Mouse (Mus musculus) intestine, postnatal 0 days (tissue): ENCODE results near the gene Dxo. TPM values are rescaled to one million over a fixed set of nuclear protein-coding genes. Genes with fewer than 3 reads are reported as not detected.
A peak's percentile ranks its signal among the peaks of the same experiment; 100 is the strongest.

Experiments
- ATAC-seq: fragments of 200-750 bp; cut with Nextera tagmentation; 2 replicates; pipeline ENCODE4 v1.8.0; 2017; ENCODE audit warnings: mild to moderate bottlenecking, moderate TSS enrichment, moderate library complexity
- H3K27ac ChIP-seq: fragments of 300-500 bp; sonication (generic); 2 replicates; pipeline ENCODE4 v1.5.1; 2014; ENCODE audit warnings: mild to moderate bottlenecking, low read depth, low read length, moderate library complexity
- H3K27me3 ChIP-seq: fragments of 300-500 bp; sonication (generic); replicated peaks from 2 replicates; pipeline ENCODE4 v1.6.1; 2014; ENCODE audit warnings: low read length, mixed read lengths; ENCODE audit not compliant: control insufficient read depth, insufficient read depth
- H3K36me3 ChIP-seq: fragments of 300-500 bp; sonication (generic); 2 replicates; pipeline ENCODE4 v1.6.1; 2014; ENCODE audit warnings: mild to moderate bottlenecking, moderate library complexity; ENCODE audit not compliant: control insufficient read depth, insufficient read depth
- H3K4me1 ChIP-seq: fragments of 300-500 bp; sonication (generic); replicated peaks from 2 replicates; pipeline ENCODE4 v1.6.1; 2014; ENCODE audit warnings: antibody characterized with exemption, low read length, mixed read lengths; ENCODE audit not compliant: control insufficient read depth, insufficient read depth
- H3K4me2 ChIP-seq: fragments of 300-500 bp; sonication (generic); replicated peaks from 2 replicates; pipeline ENCODE4 v1.6.1; 2014; ENCODE audit warnings: low read depth, mild to moderate bottlenecking, moderate library complexity
- H3K4me3 ChIP-seq: fragments of 300-500 bp; sonication (generic); 2 replicates; pipeline ENCODE4 v1.5.1; 2014; ENCODE audit warnings: low read depth, low read length
- H3K9ac ChIP-seq: fragments of 300-500 bp; sonication (generic); 2 replicates; pipeline ENCODE4 v1.6.1; 2014; ENCODE audit warnings: mild to moderate bottlenecking, low read depth, low read length
- H3K9me3 ChIP-seq: fragments of 300-500 bp; sonication (generic); 2 replicates; pipeline ENCODE4 v1.6.1; 2016; ENCODE audit warnings: mixed run types; ENCODE audit not compliant: control insufficient read depth
- CTCF ChIP-seq: sonication (generic); IDR thresholded peaks from 2 replicates; pipeline ENCODE4 v1.5.1; 2016; ENCODE audit warnings: low read depth, mild to moderate bottlenecking, control low read depth, antibody characterized with exemption, moderate library complexity
- WGBS: fragments of 180-500 bp; shearing (Covaris S2); extraction: QIAGEN DNeasy Blood & Tissue Kit; methylation state at CpG from one replicate; pipeline ENCODE4 v1.1.7; 2014; 5-methylcytosine and 5-hydroxymethylcytosine counted together
- polyA plus RNA-seq: library from polyadenylated mRNA; unstranded; fragments of >200 nt; fragmentation: Nextera tagmentation; extraction: Ambion mirVana; gene quantifications from 2 replicates; pipeline ENCODE4 v1.2.1, GENCODE M21; 2015

The Dxo gene
- polyA plus RNA-seq, 1 experiment from 2014 or later, result 44.2 TPM

DNA sequence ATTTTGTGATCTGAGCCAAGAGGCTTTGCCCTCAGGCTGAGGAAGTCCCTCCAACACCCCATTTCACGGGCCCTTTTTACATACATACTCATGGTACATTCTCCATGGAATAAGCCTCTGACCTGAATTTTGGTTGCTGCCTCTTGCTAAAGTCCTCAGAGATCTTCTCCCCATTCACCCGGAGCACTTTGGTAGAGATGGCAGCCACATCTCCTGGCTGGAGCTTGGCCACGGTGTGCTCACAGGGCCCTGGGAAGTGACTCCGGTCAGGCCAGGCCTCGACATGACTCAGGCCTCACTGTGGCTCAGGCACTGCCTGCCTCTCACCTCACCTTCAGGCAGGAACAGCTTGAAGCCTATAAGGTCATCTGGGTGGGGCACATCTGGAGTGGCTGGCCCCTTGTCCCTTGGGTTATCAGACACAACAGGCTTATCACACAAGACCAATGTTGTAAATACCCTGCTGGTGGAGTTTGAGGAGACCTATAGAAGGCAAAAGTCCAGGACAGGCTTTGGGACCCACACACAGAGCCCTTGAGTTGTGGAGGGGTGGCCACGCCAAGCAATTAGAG is 4.0 kb downstream of the Dxo start:
- no peaks in the 10 kb centered on the region for H3K9me3 ChIP-seq
- H3K27me3 ChIP-seq, result no peaks in the 10 kb centered on the region
- peak; percentile 12; the same call in 1 of the 2 replicates for ATAC-seq
- WGBS, result 69% methylated on average over 6 of the region's 6 CpGs
- no peak for TF ChIP-seq CTCF
- H3K4me2 ChIP-seq, result no peak overlapping the region
- peaks cover 67% of the 10 kb centered on the region for H3K36me3 ChIP-seq
- no peak overlapping the region for H3K27ac ChIP-seq
- peaks cover 7% of the 10 kb centered on the region for H3K4me1 ChIP-seq
- H3K9ac ChIP-seq, result no peak overlapping the region
- no peak overlapping the region for H3K4me3 ChIP-seq

DNA sequence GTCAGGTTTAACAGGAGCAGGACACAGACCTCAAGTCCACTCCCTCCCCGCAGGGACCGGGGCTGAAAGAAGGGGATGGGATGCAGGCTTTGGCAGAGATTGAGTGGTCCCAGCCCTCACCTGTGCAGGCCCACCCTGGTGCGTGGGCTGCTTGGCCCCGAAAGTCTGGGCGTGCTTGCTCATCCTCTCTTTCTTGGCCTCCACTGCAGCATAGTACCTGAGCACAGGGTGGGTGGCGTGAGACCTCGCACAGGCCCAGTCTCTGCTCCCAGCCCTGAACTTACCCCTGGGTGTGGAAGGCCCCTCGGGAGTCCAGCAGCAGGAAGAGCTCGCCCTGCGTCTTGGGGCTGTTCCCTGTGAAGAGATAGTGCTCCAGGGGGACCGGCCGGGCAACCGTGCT is 8.1 kb downstream of the Dxo start:
- 93% methylated on average over 13 of the region's 13 CpGs for WGBS
- H3K27ac ChIP-seq, result no peak overlapping the region
- no peak for ATAC-seq
- H3K27me3 ChIP-seq, result no peaks in the 10 kb centered on the region
- no peak overlapping the region for H3K9ac ChIP-seq
- peaks cover 84% of the 10 kb centered on the region for H3K36me3 ChIP-seq
- no peak overlapping the region for H3K4me2 ChIP-seq
- TF ChIP-seq CTCF, result no peak
- H3K4me1 ChIP-seq, result peaks cover 5% of the 10 kb centered on the region; the same call in 1 of the 2 replicates
- no peak overlapping the region for H3K4me3 ChIP-seq
- H3K9me3 ChIP-seq, result no peaks in the 10 kb centered on the region

DNA sequence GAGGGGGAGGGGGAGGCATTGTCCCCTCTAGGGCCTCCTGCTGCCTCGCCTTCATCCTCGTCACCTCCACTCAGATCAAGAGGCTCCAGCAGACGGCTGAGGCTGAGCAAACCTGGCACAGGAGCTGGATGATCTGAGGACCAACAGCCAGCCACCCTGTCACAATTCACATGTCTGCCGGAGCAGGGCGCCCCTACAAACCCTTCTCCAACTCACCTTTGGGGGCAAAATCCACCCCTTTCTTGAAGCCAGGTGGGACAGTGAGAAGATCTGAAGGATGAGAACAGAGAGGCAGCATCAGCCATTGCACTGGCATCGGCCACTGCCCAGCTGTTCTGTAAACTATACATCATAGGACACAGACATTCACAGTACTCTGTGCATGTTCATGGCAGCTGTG is 10.4 kb downstream of the Dxo start:
- Histone ChIP-seq H3K4me3 (no peak overlapping the region), H3K27ac (no peak overlapping the region), H3K36me3 (peaks cover 61% of the 10 kb centered on the region), H3K4me2 (no peak overlapping the region), H3K27me3 (no peaks in the 10 kb centered on the region), H3K9ac (no peak overlapping the region), H3K4me1 (peaks cover 8% of the 10 kb centered on the region; the same call in 1 of the 2 replicates), H3K9me3 (no peaks in the 10 kb centered on the region)
- no peak for ATAC-seq
- WGBS, result 90% methylated on average over 6 of the region's 6 CpGs
- TF ChIP-seq CTCF, result no peak

DNA sequence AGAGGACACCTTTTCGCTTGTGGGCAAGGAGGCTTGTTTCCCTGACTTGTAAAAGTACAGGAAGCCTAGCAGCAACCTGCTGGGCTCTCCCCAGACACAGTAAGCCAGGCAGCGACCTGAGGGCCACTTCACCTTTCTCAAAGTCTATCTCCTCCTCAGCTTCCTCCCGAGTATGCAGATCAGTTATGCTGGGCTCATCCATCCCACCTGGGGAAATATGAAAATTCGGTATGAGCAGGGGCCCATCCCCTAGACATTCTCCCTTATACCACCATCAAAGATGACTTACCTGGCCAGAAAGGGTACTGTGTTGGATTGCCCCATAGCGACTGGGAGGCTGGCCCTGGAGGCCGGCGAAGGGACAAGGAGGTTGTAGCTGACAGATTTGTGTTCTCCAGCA is 10.8 kb downstream of the Dxo start:
- no peak for ATAC-seq
- no peak overlapping the region for H3K4me3 ChIP-seq
- peaks cover 57% of the 10 kb centered on the region for H3K36me3 ChIP-seq
- H3K27me3 ChIP-seq, result no peaks in the 10 kb centered on the region
- H3K9me3 ChIP-seq, result no peaks in the 10 kb centered on the region
- 93% methylated on average over 7 of the region's 7 CpGs for WGBS
- H3K4me2 ChIP-seq, result no peak overlapping the region
- no peak overlapping the region for H3K27ac ChIP-seq
- no peak for TF ChIP-seq CTCF
- H3K9ac ChIP-seq, result no peak overlapping the region
- peaks cover 8% of the 10 kb centered on the region; the same call in 1 of the 2 replicates for H3K4me1 ChIP-seq

DNA sequence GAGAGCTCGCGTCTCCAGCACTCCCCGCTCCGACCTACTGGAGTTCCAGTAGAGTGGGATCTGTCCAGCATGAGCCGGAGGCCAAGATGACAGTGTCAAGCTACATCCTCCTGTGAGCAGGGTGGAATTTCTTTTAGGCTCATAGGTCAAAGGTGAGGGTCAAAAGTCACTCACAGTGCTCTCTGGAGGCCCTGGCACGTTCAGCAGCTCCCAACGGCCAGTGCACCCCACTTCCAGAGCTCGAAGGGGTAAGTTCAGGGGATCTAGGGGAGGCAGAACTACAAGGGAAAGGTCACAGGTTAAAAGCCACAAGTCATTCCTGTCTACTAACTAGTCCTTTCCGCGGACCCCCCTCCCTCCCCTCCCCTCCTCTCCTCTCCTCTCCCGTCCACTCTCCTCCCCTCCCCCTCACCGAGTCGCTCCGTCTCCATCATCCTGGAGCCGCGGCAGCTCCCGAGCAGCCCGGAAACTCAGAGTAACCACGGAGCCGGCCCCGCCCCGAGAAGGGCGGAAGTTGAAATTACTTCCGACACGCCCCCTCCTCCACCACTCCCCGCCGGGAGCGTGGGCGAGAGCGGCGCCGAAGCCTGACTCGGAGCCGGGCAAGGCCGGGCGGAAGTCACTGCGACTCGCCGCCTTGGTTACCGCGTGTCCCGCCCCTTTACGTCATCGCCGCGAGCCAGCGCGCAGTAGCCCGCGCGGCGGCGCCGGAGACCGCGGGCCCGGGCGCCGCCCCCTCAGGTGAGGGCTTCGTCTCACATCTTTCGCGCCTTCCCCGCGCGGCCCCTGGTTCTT is 13.1 kb downstream of the Dxo start, which contains the start of the genes Skiv2l and Nelfe:
TSS of gene Skiv2l (minus strand) at position 489 of the 795 bp plus-strand sequence.
TSS of gene Nelfe (plus strand) at position 670 of the 795 bp plus-strand sequence.
- WGBS, result under 1% methylated on average over 62 of the region's 65 CpGs
- H3K9ac ChIP-seq, result peak within 1 kb of the TSS; percentile 69
- ATAC-seq, result peak; percentile 97

DNA sequence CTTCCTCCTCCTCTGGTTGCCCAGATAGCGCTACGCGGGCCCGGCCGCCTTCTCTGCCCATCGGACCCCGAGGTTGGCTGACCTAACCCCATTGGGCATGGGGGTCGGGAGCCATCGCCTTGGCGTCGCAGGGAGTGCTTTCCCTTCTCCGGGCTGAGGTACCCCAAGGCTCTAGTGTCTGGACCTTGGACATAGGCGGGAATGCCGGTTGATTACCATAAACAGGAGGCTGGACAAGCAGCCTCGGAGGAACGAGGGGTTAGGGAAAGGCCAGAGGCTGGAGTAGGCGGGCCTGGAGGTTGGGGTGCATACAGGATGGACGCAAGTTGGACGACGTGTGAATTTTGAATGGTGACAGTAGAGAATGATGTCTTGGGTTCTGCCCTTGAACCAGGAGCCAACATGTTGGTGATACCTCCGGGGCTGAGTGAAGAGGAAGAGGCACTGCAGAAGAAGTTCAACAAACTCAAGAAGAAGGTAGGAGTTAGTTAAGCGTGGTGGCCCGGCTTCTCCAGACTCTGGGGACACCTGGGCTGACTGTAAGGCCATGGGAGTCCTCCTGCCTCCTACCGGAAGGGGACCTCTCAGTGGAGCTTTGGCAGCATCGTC is 13.8 kb downstream of the Dxo start:
- H3K27me3 ChIP-seq, result no peaks in the 10 kb centered on the region
- WGBS, result under 1% methylated on average over 25 of the region's 25 CpGs
- peaks cover 54% of the 10 kb centered on the region for H3K36me3 ChIP-seq
- H3K4me1 ChIP-seq, result peaks cover 8% of the 10 kb centered on the region; the same call in 1 of the 2 replicates
- peak overlapping the region; percentile 24 for H3K27ac ChIP-seq
- H3K4me3 ChIP-seq, result peak overlapping the region; percentile 70
- H3K9me3 ChIP-seq, result no peaks in the 10 kb centered on the region
- peak; percentile 62 for ATAC-seq
- peak overlapping the region; percentile 87 for H3K4me2 ChIP-seq
- H3K9ac ChIP-seq, result peak overlapping the region; percentile 69
- TF ChIP-seq CTCF, result 0 out of 2 replicates have a peak, but pooled peaks have one; percentile 7

More for the DNA sequence above, 13.1 kb downstream of the Dxo start, which contains the start of the genes Skiv2l and Nelfe:
- Histone ChIP-seq H3K36me3 (peaks cover 55% of the 10 kb centered on the region), H3K4me3 (peak within 1 kb of the TSS; percentile 70), H3K4me1 (peaks cover 8% of the 10 kb centered on the region; the same call in 1 of the 2 replicates), H3K27me3 (no peaks in the 10 kb centered on the region), H3K4me2 (peak within 1 kb of the TSS; percentile 87), H3K27ac (peak within 1 kb of the TSS; percentile 24), H3K9me3 (no peaks in the 10 kb centered on the region)
- TF ChIP-seq CTCF, result peak; percentile 45
